Mouse (Mus musculus): ENCODE measurements around the gene Sdha.

GRCm38 (mm10) chr13:74275726-74276125 is 74.4 kb downstream of the Sdha start:
- no peak for TF ChIP-seq POLR2A (IDR thresholded peaks at IDR 0.05; ENCODE audit: borderline replicate concordance, extremely low read depth, insufficient read depth, insufficient read length, poor library complexity, severe bottlenecking)
- TF ChIP-seq CTCF (IDR thresholded peaks at IDR 0.05; ENCODE audit: borderline replicate concordance, extremely low read depth, insufficient read depth, insufficient read length): no peak

Data from brain, embryonic 14.5 days (tissue).